Mouse (Mus musculus) stomach, embryonic 14.5 days (tissue): ENCODE measurements at regions not wholly inside any gene's neighbourhood (a gene's known extent, or its start where the extent isn't known, plus 50 kb on each side); places are given as distances from the start of the nearest gene placed in this dataset.

Experiments
- ATAC-seq: fragments of 200-750 bp; cut with Nextera tagmentation; 2 replicates; pipeline ENCODE4 v1.8.0; 2017; ENCODE audit warnings: low read depth, moderate TSS enrichment; ENCODE audit not compliant: insufficient number of reproducible peaks, insufficient read depth, low FRiP score
- H3K27ac ChIP-seq: fragments of 300-500 bp; sonication (generic); 2 replicates; pipeline ENCODE4 v1.5.1; 2014; ENCODE audit warnings: mild to moderate bottlenecking, low read length, moderate library complexity, mixed read lengths
- H3K27me3 ChIP-seq: fragments of 300-500 bp; sonication (generic); 2 replicates; pipeline ENCODE4 v1.6.1; 2014; ENCODE audit warnings: low read length, control low read depth, mixed read lengths; ENCODE audit not compliant: control insufficient read depth, insufficient read depth
- H3K36me3 ChIP-seq: fragments of 300-500 bp; sonication (generic); 2 replicates; pipeline ENCODE4 v1.6.1; 2014; ENCODE audit warnings: mild to moderate bottlenecking, control low read depth, low read length, moderate library complexity, mixed read lengths; ENCODE audit not compliant: control insufficient read depth, insufficient read depth
- H3K4me1 ChIP-seq: fragments of 300-500 bp; sonication (generic); 2 replicates; pipeline ENCODE4 v1.6.1; 2014; ENCODE audit warnings: low read length, control low read depth, mixed read lengths; ENCODE audit not compliant: control insufficient read depth, insufficient read depth
- H3K4me2 ChIP-seq: fragments of 300-500 bp; sonication (generic); replicated peaks from 2 replicates; pipeline ENCODE4 v1.6.1; 2014; ENCODE audit warnings: low read depth, low read length, control low read depth
- H3K4me3 ChIP-seq: fragments of 300-500 bp; sonication (generic); 2 replicates; pipeline ENCODE4 v1.5.1; 2014; ENCODE audit warnings: low read depth, low read length, control low read depth
- H3K9ac ChIP-seq: fragments of 300-500 bp; sonication (generic); replicated peaks from 2 replicates; pipeline ENCODE4 v1.6.1; 2014; ENCODE audit warnings: low read depth, mild to moderate bottlenecking, control low read depth, low read length, moderate library complexity, mixed read lengths
- H3K9me3 ChIP-seq: fragments of 300-500 bp; sonication (generic); 2 replicates; pipeline ENCODE4 v1.6.1; 2016; ENCODE audit warnings: low read depth, low read length, control low read depth; ENCODE audit not compliant: control insufficient read depth
- WGBS: fragments of 180-500 bp; shearing (Covaris S2); extraction: QIAGEN DNeasy Blood & Tissue Kit; methylation state at CpG from one replicate; pipeline ENCODE4 v1.1.7; 2014; 5-methylcytosine and 5-hydroxymethylcytosine counted together

- ATAC-seq, result no peak
- Histone ChIP-seq H3K27ac (no peak overlapping the region), H3K9me3 (no peaks in the 10 kb centered on the region), H3K4me2 (no peak overlapping the region), H3K4me1 (no peaks in the 10 kb centered on the region), H3K27me3 (no peaks in the 10 kb centered on the region), H3K4me3 (no peak overlapping the region), H3K36me3 (no peaks in the 10 kb centered on the region), H3K9ac (no peak overlapping the region)
- WGBS, result 71% methylated on average over 2 of the region's 2 CpGs
Observed at GRCm38 (mm10) chr10:37720748-37721147, 582.0 kb upstream of the Marcks start.

- H3K36me3 ChIP-seq, result no peaks in the 10 kb centered on the region
- no peak overlapping the region for H3K4me2 ChIP-seq
- no peak overlapping the region for H3K27ac ChIP-seq
- no peaks in the 10 kb centered on the region for H3K9me3 ChIP-seq
- no peak for ATAC-seq
- H3K27me3 ChIP-seq, result no peaks in the 10 kb centered on the region
- H3K9ac ChIP-seq, result no peak overlapping the region
- H3K4me1 ChIP-seq, result no peaks in the 10 kb centered on the region
- no peak overlapping the region for H3K4me3 ChIP-seq
Observed at GRCm38 (mm10) chr10:37716946-37717345, 578.2 kb upstream of the Marcks start.

DNA sequence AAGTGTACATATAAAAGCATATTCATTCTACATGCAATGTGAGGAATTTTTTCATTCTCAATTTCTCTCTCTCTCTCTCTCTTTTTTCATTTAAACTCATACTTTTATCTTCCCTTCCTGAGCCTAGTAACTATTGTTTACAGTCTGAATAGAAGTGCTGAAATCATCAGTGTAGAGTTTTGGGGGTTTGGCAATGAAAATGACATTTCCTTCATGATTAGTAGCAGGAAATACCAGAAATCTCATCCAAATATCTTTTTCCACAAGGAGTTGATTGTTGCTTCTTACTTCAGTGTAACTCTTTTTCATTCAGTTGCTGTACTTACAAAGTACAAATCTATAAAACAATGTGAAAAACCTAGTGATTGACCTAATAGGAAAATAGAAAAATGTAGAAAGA lies 572.7 kb upstream of the Marcks start:
- Histone ChIP-seq H3K27me3 (no peaks in the 10 kb centered on the region), H3K4me1 (no peaks in the 10 kb centered on the region), H3K36me3 (no peaks in the 10 kb centered on the region), H3K4me2 (no peak overlapping the region), H3K4me3 (no peak overlapping the region), H3K27ac (no peak overlapping the region), H3K9ac (no peak overlapping the region), H3K9me3 (no peaks in the 10 kb centered on the region)
- ATAC-seq, result no peak

GRCm38 (mm10) chr10:37694041-37694690 lies 555.4 kb upstream of the Marcks start:
- 68% methylated on average over 7 of the region's 7 CpGs for WGBS
- no peak overlapping the region for H3K9ac ChIP-seq
- H3K27me3 ChIP-seq, result no peaks in the 10 kb centered on the region
- no peaks in the 10 kb centered on the region for H3K9me3 ChIP-seq
- no peak for ATAC-seq
- no peak overlapping the region for H3K4me2 ChIP-seq
- H3K27ac ChIP-seq, result no peak overlapping the region
- no peaks in the 10 kb centered on the region for H3K36me3 ChIP-seq
- no peak overlapping the region for H3K4me3 ChIP-seq
- no peaks in the 10 kb centered on the region for H3K4me1 ChIP-seq

GRCm38 (mm10) chr10:37692851-37693250 lies 554.1 kb upstream of the Marcks start:
- no peaks in the 10 kb centered on the region for H3K27me3 ChIP-seq
- no peak for ATAC-seq
- H3K4me1 ChIP-seq, result no peaks in the 10 kb centered on the region
- H3K4me3 ChIP-seq, result no peak overlapping the region
- H3K4me2 ChIP-seq, result no peak overlapping the region
- H3K9ac ChIP-seq, result no peak overlapping the region
- H3K36me3 ChIP-seq, result no peaks in the 10 kb centered on the region
- no peak overlapping the region for H3K27ac ChIP-seq
- no peaks in the 10 kb centered on the region for H3K9me3 ChIP-seq

DNA sequence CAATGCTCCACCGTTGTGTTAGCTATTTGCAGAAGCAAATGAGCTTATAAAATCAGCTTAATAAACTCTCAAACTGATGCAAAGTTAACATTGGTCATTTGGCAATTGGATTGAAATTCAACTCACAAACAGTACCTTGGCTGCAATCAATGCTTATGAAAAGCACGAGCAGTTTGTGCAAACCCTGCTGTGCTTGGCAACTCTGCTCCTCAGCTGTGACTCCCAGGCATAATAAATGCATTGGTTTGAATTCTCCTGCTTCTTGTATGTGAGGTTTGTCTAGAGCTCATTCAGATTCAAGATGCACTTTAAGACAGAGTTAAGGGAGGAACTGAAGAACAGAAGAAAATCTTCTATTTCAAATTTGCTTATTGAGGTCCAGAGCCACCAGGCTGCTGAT lies 553.2 kb upstream of the Marcks start:
- 62% methylated on average over 2 of the region's 2 CpGs for WGBS
- no peak for ATAC-seq
- no peak overlapping the region for H3K4me3 ChIP-seq

GRCm38 (mm10) chr10:37683101-37683500 lies 544.4 kb upstream of the Marcks start:
- Histone ChIP-seq H3K27me3 (no peaks in the 10 kb centered on the region), H3K4me3 (no peak overlapping the region), H3K4me1 (no peaks in the 10 kb centered on the region), H3K9me3 (no peaks in the 10 kb centered on the region), H3K27ac (no peak overlapping the region), H3K4me2 (no peak overlapping the region), H3K36me3 (no peaks in the 10 kb centered on the region), H3K9ac (no peak overlapping the region)
- no peak for ATAC-seq

More for the DNA sequence above, 553.2 kb upstream of the Marcks start:
- no peaks in the 10 kb centered on the region for H3K27me3 ChIP-seq
- H3K27ac ChIP-seq, result no peak overlapping the region
- H3K4me2 ChIP-seq, result no peak overlapping the region
- no peak overlapping the region for H3K9ac ChIP-seq
- no peaks in the 10 kb centered on the region for H3K4me1 ChIP-seq
- no peaks in the 10 kb centered on the region for H3K36me3 ChIP-seq
- no peaks in the 10 kb centered on the region for H3K9me3 ChIP-seq

DNA sequence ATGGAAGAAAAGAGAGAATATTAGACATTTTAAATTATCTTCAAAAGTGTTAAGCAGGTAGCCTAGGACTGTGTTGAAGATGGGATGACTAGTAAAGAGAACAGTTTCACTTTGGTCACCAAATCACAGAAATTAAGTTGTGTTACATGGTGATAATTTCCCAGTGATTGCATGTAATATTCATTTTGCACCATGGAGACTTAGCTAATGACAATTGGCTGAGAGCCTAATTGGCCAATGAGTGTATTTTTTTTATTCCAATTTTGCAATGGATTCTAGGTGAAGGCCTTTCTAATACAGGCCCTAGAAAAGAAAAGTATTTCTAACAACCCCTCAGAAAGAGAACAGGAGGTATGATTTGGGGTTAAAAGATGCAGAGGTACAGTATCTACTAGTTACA lies 541.9 kb upstream of the Marcks start:
- H3K27ac ChIP-seq, result no peak overlapping the region
- no peaks in the 10 kb centered on the region for H3K36me3 ChIP-seq
- no peak overlapping the region for H3K9ac ChIP-seq
- no peak for ATAC-seq
- no peak overlapping the region for H3K4me2 ChIP-seq
- no peaks in the 10 kb centered on the region for H3K27me3 ChIP-seq
- no peaks in the 10 kb centered on the region for H3K4me1 ChIP-seq
- H3K9me3 ChIP-seq, result no peaks in the 10 kb centered on the region
- no peak overlapping the region for H3K4me3 ChIP-seq

DNA sequence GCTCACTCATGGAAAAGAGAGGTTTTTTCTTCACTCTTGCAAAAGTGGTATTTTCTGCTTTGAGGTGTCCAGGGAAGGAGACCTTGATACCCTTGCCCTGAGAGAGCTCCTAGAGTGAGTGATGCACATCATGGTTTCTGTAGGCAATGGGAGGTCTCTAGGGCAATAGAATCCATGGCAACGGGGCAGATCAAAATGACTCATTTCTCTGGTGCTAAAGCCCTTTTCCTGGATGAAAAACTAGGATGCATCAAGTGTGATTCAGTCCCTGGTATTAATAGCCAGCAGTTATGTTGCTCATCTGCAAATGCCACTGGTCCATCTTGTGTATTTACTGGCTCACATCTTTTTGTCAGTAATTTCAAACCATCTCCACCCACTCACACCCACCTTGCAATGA lies 539.1 kb upstream of the Marcks start:
- WGBS, result 81% methylated on average over 1 of the region's 1 CpGs
- Histone ChIP-seq H3K4me1 (no peaks in the 10 kb centered on the region), H3K9me3 (no peaks in the 10 kb centered on the region)

More for the DNA sequence above, 539.1 kb upstream of the Marcks start:
- Histone ChIP-seq H3K36me3 (no peaks in the 10 kb centered on the region), H3K4me3 (no peak overlapping the region), H3K9ac (no peak overlapping the region), H3K4me2 (no peak overlapping the region), H3K27ac (no peak overlapping the region), H3K27me3 (no peaks in the 10 kb centered on the region)
- ATAC-seq, result no peak
